Mouse (Mus musculus) left cerebral cortex, postnatal 36 days (tissue): ENCODE measurements at regions not wholly inside any gene's neighbourhood (a gene's known extent, or its start where the extent isn't known, plus 50 kb on each side); places are given as distances from the start of the nearest gene placed in this dataset.

Experiments used
- DNase-seq, 2 experiments: peaks; one replicate each; pipeline ENCODE4 v3.0.0; 2021 to 2022; ENCODE audit warnings: low spot score in 2 of 2, mixed read lengths in 1 of 2
- intact Hi-C: fragments of 180-260 bp; cut with DNase I; formaldehyde crosslinking; loops from one replicate; pipeline ENCODE4 v1.15.1; 2025

DNA sequence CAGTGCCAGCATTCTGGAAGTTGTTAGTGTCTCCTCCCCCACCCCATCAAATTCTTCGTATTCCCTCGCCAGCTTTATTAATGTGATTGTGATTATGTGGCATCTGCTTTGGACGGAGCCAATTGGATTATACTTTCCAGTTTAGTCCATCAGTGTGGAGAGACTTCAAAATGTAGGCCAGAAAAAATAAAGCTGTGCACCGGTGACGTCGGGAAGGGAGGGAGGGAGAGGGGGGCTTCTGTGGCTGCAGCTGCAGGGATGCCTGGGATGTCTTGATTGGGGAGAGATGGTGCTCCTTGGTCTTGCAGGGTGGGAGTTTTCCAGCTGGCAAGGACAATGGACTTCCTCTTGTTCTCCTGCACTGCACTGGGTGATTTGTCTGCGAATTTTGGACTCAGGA lies 185.7 kb upstream of the Meis1 start:
- no peak for DNase-seq
- intact Hi-C loops, result no loop called here

DNA sequence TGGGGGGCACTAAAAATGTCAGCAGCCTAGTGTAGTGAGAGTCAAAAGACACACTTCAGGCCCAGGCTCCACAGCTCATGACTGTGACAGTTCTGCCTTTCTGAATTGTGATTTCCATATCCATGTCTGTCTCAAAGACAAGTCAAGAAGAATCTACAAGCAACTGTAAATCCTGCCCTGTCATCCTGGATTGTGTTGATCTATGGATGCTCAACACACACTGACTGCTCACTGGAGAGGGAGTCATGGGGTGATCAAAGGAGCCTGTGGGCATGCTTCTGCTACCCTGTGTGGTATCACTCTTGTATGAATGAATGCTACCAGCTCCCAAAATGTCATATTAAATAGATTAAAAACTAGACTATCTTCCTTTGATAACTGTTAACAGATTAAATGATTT lies 186.4 kb upstream of the Meis1 start:
- no peak for DNase-seq
- intact Hi-C loops, result no loop called here

DNA sequence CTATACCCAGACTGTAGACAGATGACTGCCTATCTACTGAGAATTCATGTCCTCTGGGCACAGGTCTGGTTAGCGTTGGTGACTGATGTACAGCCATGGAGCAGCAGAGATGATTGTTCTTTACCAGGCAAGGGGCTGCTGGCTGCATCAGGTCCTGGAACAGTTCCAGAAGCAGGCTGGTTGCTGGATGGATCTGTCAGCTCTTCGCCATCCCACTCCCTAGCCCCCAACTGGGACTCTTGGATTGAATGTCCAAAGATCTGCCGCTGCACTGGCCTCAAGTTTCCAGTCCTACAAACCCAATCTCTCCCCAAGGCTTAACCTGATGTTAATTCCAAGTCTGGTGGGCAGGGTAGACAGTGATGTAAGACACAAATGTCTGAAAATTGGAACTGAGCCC lies 200.7 kb upstream of the Meis1 start:
- no peak for DNase-seq
- intact Hi-C loops, result no loop called here

DNA sequence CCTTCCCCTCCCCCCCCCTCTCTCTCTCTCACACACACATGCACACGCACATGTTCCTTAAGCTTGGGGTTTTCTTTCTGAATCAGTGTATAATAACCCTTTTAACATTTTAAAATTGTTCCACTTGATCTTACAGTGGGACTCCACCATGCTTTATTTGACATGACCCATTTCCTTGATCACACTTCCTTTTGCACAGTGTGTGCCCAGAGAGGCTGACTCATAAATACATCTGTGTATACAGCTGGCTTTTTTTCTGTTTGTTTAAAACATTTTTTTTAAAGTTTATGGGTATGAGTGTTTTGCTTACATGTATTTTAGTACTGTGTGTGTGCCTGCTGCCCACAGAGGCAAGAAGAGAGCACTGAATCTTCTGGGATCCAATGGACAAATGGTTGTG lies 202.7 kb upstream of the Meis1 start:
- DNase-seq, result no peak
- intact Hi-C loops, result no loop called here

DNA sequence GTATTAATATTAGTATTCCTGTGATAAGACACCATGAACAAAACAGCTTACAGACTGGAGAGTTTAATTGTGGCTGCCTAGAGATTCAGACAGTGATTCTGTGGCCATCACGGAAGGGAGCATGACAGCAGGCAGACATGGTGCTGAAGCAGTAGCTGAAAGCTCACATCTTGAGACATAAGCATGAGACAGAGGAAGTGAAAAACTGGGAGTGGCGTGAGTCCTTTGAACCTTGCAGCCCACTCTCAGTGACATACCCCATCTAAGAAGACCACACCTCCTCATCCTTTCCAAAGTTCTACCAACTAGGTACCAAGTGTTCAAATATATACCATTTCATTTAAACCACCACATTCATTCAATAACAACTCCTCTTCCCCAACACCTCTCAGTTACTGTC lies 208.0 kb upstream of the Meis1 start:
- DNase-seq, result no peak
- intact Hi-C loops, result no loop called here

DNA sequence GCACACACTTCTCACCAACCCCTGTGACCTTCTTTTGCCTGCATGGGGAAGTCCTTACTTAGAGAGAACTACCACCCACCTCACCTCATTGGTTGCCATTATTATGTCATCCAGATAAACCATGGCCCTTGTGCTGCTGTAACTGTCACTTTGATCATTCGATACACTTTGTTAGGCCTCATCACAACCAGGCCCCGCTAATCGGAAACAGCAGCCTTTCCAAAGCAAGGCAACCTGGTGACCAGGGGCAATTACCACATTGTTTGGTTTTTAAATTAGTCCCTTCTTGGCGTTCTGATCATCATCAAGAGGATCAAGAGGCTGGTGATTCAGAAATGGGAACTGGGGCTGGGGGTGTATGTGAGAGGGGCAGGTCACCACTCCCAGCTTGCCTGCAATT lies 208.9 kb upstream of the Meis1 start:
- DNase-seq, result no peak

DNA sequence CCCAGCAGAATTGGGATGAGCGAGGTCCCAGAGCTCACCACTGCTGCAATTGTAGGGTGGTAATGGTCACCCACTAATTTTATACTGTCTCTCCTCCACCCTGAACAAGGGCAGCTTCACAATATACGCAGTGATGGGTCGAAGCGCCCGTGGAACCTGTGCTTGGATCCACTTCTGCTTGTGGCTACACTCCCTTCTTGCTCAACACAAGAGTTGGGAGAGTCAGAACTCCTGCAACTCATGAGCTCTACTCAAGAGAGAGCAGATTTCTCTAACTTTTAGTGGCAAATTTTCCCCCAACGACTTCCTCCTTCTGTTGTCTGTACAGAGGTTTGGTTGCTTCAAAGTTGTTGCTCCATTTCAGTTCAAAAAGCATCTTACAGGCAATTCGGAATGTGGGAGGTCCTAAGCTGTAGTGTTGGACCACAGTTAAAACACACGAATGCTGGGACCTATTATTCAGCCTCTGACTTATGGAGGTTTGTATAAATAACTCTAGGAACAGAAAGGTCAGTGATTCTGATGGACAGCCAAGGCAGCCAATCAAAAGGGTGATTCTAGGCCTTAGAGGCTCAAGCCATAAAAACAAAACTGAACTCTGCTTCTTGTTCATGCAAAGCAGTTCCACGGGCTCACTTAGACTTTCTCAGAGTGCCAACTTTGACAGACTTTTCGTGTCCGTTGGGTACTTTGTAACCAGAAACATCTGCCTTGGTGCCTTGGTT lies 227.8 kb upstream of the Meis1 start:
- intact Hi-C loops, result no loop called here
- DNase-seq, result no peak

More for the DNA sequence above, 208.9 kb upstream of the Meis1 start:
- intact Hi-C loops, result no loop called here

DNA sequence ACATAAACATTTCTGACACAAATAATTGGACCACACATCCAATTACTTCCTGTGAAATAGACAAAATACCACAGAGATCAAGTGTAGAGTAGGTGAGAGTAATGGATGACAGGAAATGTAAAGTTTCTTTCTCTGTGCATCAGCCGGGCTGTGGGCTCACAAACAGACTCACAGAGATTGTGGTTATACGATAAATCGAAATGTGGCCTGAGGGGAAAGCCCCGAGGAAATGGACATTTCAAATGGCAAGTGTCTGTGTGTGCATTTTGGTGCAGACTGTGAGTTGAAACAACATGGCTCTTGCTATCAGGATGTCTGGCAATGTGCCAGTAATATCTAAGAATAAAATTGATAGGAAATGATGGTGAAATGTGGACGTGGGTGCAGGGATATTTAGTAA lies 234.8 kb upstream of the Meis1 start:
- intact Hi-C loops, result no loop called here
- DNase-seq, result no peak

DNA sequence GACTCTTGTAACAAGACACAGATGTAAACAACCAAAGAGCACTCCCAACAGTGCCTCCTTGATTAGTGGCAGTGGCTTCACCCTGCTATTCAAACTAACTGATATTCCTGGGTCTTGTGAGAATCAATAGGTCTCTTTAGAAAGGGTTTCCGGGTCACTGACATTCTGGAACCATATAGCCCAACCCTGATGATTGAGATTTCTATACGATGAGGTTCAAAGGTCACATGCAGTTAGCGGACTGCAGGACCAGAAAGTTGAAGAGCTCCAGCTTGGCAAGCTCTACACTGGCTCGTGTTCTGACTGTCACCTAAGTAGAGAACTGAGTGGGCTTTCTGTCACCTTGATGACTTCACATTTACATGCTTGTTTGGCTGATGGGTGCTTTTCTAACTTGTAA lies 235.4 kb upstream of the Meis1 start:
- DNase-seq, result no peak
- intact Hi-C loops, result no loop called here

DNA sequence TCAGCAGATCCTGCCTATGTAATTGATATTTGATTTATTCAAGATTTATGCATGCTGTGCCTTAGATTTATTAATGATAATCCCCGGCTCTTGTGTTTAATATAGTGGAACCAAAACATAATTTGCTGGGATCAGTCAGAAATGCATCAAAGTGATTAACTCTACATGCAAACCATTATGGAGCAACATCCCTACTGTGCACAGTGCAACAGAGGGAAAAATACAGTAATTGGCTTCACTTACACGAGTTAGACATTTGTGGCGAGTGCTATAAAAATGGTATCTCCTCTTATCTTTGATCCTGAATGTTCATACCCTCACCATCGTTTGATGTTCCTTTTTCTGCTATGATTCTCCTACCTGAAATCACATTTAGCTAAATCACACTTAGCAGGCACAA lies 238.8 kb upstream of the Meis1 start:
- DNase-seq, result no peak
- intact Hi-C loops, result no loop called here

DNA sequence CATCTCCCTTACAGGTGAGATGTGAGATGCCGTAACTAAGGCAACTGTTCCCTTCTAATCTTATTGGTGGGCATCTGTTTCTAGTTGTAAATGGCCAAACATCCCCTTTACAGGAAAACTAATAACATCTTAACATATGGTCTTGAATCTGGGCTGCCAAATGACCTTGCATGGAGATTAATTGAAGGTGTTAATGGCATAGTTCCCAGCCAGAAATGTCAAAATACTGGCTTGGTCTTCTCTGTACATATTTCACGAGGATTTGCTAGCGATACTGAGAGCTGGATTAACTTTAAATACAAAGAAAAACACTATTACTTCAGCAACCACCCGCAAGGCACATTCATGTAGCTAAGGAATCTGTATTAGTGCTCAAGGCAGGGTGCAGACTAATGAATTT lies 244.0 kb upstream of the Meis1 start:
- intact Hi-C loops, result no loop called here

DNA sequence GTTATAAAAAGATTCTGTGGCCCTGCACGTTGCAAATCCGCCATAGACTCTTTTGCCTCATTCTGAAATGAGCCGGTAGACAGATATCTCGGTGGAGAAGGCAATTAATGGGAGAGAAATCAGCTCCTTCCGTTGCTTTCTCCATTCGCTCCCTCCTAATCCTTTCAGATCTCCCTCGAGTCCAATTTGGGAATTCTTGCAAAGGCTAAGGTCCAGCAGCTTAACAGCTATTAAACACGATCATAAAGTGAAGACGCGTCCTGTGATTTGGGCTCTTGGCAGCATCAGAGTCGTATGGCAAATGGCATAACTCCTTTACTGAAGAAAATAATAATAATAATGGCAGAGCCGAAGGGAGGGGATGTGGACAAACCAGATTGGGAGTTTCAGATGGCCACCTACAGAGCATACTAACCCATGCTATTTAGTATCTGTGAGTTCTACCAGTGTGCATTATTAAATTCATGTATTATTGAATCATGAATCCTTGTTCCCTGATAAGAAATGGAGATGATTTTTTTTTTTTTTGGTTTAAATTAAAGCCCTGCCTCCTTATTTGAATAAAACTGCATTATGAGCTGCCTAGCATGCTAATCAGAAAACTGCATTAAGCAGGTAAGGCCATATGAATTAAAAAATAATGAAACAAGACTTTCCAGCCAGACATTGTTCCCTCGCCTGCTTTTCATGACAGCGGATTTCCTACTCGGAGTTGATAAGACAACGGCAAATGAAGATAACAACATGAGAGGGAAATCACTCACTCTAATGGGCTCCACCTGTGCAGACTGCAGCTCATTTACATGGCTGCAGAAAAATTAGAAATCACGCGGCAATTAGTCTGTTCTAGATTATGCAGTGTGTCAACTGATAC lies 246.2 kb upstream of the Meis1 start:
- intact Hi-C loops, result no loop called here
- no peak for DNase-seq

More for the DNA sequence above, 244.0 kb upstream of the Meis1 start:
- DNase-seq, result no peak

DNA sequence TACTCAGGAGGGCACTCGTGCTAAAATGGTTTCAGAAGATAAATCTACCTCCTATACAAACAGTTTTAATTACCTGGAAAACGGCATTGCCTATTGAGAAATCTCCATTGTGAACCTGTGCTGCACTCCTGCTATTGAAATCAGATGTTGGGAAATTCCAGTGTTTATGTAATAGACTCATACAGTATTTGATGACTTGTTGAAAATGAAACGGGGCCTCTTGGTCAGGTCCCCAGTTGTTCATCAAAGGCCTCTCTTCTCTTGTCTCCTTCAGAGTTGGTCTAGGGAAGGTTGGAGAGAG lies 246.8 kb upstream of the Meis1 start:
- DNase-seq, result no peak
- intact Hi-C loops, result no loop called here

DNA sequence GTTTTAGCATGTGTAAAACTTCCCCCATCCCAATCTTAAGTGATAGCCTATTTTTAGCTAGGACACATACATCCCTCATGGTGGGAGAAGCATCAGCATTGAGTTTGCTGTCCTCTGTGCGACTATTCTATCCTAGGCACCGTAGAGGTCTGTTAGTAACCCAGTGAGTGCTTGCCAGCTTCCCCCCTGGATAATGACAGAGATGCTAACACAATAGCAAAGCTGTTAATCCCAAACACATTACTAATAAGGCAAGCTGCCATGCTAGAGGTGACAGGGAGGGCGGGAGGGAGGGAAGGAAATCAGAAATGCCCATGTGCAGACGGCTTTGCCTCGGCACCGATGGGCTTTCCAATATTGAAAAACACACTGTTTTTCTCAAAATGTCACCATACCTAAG lies 272.2 kb upstream of the Meis1 start:
- intact Hi-C loops, result no loop called here
- DNase-seq, result no peak

DNA sequence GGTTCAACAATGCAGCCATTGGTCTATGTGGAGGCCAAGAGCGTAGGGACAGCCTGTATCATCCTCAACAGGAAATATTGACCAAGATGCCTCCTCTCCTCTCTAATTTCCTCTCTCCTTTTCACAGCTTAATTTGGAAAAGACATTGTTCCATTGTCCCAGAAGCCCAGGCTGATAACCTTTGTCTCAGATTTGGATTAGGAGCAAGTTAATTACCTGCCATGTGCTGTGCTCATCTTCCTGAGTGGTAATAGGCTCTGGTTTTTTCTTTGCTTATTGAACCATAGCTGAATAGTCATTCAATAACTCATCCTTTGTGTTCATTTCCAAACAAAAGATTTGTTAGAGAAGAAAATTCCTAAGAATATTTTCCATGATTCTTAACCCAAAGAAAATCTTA lies 280.6 kb upstream of the Meis1 start:
- intact Hi-C loops, result no loop called here
- DNase-seq, result no peak

DNA sequence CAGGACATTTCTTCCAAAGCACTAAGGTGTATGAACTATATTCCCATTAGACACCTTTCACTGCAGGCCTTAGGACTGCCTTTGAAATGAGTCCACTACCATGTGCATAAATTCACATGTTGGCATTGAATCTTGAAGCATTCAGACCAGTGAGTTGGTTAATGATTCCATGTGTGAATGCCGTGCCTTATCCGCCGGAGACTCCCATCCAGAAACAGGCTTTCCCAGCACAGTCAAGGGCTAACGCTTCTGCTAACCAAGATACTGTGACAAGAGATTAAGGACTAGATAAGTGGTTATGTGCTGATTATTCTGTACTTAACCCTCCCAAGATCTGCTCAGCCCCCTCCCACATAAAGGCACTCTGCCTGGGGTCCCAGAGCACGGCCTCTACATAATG lies 287.9 kb upstream of the Meis1 start:
- intact Hi-C loops, result no loop called here
- DNase-seq, result no peak

DNA sequence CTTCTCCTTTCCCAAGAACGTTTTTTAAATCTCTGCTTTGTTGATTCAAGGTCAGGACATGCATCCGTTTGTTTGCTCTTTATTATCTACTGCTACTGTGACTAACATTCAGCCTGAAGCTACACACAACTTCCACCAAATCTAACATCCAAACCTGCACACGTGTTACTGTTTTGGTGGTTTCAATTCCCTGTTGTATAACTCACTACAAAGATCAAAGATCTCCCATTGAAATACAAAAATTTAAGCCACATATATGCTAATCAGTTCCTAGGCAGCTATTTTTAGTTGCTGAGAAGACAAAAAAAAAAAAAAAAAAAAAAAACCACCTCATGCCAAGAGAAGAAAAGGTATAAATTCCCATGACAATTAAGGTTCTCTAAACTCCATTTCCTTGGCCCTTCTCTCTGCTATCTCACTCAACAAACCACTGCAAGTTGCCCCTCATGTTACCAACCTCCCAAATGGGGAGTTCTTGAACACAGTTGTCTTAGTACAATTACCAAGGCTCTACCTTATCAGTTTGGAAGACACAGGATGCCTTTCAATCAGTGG lies 312.0 kb upstream of the Meis1 start:
- intact Hi-C loops, result no loop called here
- DNase-seq, result no peak

DNA sequence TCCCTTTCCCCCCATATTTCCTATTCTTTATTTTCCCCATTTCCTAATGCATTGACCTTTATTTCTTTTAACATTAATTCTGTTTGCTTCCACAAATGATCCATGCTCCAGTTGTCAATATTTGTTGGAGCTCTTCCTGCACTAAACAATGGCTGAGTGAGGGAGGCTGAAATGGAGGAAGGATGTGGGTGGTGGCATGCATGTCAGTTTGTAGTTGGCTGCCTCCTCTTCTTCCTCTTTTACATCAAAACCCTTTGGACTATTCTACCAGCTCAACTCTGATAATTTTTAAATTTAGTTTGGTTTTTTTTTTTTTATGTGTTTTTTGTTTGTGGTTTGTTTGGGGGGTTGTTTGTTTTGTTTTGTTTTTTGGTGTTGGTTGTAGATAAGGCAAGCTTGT lies 313.5 kb upstream of the Meis1 start:
- no peak for DNase-seq
- intact Hi-C loops, result no loop called here

DNA sequence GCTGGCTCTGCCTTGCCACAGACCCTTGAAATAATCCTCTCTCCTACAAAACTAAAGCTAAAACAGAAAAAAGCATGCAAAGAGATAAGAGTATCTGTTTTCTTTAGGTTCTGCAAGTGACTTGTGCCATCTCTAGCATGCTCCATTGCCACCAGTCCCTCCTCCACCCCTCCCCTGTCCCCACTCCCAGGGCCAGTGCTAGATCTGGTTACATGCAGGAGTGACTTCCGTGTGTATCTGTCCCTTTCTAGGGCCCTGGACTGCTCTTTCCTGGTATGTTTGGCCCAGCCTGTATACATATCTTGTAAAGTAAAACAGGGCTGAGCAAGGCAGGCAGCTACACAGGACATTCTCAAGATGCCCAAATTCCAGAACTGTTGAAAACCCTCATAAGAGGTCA lies 313.9 kb upstream of the Meis1 start:
- DNase-seq, result no peak
- intact Hi-C loops, result no loop called here

DNA sequence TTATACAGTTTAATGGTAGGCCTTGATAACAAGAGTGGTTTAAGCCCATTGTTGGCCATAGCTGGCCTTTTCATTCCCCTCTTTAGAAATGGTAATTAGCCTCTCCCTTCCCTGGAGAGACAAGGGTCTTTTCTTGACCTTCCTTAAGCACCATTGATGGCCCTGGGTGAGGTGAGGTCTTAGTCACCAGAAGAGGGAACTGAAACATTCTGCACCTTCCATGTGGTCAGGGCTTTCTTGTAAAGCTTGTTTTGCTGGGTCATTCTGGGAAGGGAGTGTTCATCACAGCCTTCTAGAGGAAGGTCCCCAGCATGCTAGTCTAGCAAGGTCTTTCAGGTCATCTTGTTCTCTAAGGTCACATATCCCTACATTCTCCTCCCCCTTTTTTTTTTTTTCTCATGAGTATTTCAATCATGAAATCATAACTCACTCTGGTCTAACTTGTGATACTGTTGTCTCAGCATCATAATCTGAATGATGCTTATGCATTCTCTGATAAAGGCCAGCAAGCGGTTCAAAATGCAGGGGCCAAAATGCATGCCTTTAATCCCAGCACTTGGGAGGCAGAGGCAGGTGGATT lies 315.2 kb upstream of the Meis1 start:
- no peak for DNase-seq
- intact Hi-C loops, result no loop called here

DNA sequence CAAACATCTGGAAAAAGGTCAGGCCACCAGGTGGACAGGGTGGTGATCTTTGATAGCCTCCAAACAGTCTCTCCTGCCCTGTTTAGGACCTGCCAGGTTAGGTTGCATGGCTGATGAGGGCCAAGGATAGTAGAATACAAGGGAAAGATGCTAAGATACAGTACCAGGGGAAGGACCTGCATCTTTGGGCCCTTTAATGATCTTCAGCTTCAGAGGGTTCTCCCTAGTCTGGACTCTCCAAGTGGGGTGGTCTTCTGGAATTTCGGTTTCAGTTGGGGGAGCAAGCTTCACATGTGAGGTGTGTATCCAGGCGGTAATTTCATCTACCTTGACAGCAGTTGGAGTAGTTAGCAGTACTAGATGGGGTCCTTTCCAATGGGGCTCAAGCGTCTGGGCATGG lies 316.6 kb upstream of the Meis1 start:
- DNase-seq, result no peak
- intact Hi-C loops, result no loop called here
